Mouse (Mus musculus) adrenal gland, adult 10 weeks (tissue): ENCODE data around the gene Slc10a4. TPM values are rescaled to one million over a fixed set of nuclear protein-coding genes. Genes with fewer than 3 reads are reported as not detected.

Source experiments
- polyA plus RNA-seq: library from polyadenylated mRNA; stranded (reverse); fragments of 350-450 nt; fragmentation: Illumina TruSeq; extraction: RNeasy Lipid Tissue Mini Kit (QIAGEN cat#74804); gene quantifications from one replicate; pipeline ENCODE4 v1.2.3, GENCODE M21; 2014; ENCODE audit warnings: low read depth, low replicate concordance

The Slc10a4 gene
- polyA plus RNA-seq: 19.0 TPM

GRCm38 (mm10) chr5:73006784-73007581 is at the start of gene Slc10a4:
Gene Slc10a4 (plus strand): TSS chr5:73006883.

GRCm38 (mm10) chr5:72974602-72975001 is 32.1 kb upstream of the Slc10a4 start, which contains the start of gene Gm10135:
Gene Gm10135 (minus strand): TSS chr5:72974702.

Other genes with a start within 250 kb of the Slc10a4 start
- 4.4 TPM for gene Tec, start 138.4 kb upstream of the Slc10a4 start, polyA plus RNA-seq
- 142 TPM for gene Slain2, start 92.6 kb upstream of the Slc10a4 start, polyA plus RNA-seq
- not detected for gene Gm10135, start 32.2 kb upstream of the Slc10a4 start, polyA plus RNA-seq
- gene Fryl, start 249.7 kb downstream of the Slc10a4 start, polyA plus RNA-seq: 60.6 TPM